Mouse (Mus musculus) neutrophil, adult 5-6 weeks (primary cell): ENCODE measurements around the gene Abcd1. TPM values are rescaled to one million over a fixed set of nuclear protein-coding genes. Genes with fewer than 3 reads are reported as not detected.

ENCODE experiments used
- total RNA-seq: library from RNA; stranded (forward); fragments of 200-1000 nt; gene quantifications from 2 replicates; pipeline ENCODE4 v1.2.3, GENCODE M21; 2017

Abcd1 gene
- total RNA-seq, 1 experiment from 2014 or later = 29.6 TPM

Other genes starting within 250 kb of the Abcd1 start
- not detected in 2 replicates for gene Bgn, start 233.0 kb upstream of the Abcd1 start, total RNA-seq
- gene Atp2b3, start 213.5 kb upstream of the Abcd1 start, total RNA-seq = not detected in 2 replicates
- gene Dusp9, start 77.2 kb upstream of the Abcd1 start, total RNA-seq = not detected in 2 replicates
- not detected in 2 replicates for gene Pnck, start 56.5 kb upstream of the Abcd1 start, total RNA-seq
- 0.25 TPM in 1 of 2 replicates, not detected in the other for gene Slc6a8, start 43.4 kb upstream of the Abcd1 start, total RNA-seq
- 173 and 191 TPM in 2 replicates for gene Bcap31, start 422 bp upstream of the Abcd1 start, total RNA-seq
- 0.61 and 1.3 TPM in 2 replicates for gene Plxnb3, start 40.5 kb downstream of the Abcd1 start, total RNA-seq
- 117 and 120 TPM in 2 replicates for gene Srpk3, start 57.8 kb downstream of the Abcd1 start, total RNA-seq
- 138 and 153 TPM in 2 replicates for gene Idh3g, start 70.3 kb downstream of the Abcd1 start, total RNA-seq
- 73.1 and 84.8 TPM in 2 replicates for gene Ssr4, start 70.4 kb downstream of the Abcd1 start, total RNA-seq
- 0.61 and 0.93 TPM in 2 replicates for gene Pdzd4, start 108.4 kb downstream of the Abcd1 start, total RNA-seq
- 2.4 and 2.6 TPM in 2 replicates for gene Avpr2, start 175.5 kb downstream of the Abcd1 start, total RNA-seq
- gene L1cam, start 179.5 kb downstream of the Abcd1 start, total RNA-seq = 20.3 and 22.2 TPM in 2 replicates
- gene Arhgap4, start 205.3 kb downstream of the Abcd1 start, total RNA-seq = 358 and 362 TPM in 2 replicates
- gene Naa10, start 205.3 kb downstream of the Abcd1 start, total RNA-seq = 46.7 TPM in 2 replicates
- 6.5 and 7.0 TPM in 2 replicates for gene Renbp, start 214.3 kb downstream of the Abcd1 start, total RNA-seq
- 41.7 and 41.9 TPM in 2 replicates for gene Hcfc1, start 249.8 kb downstream of the Abcd1 start, total RNA-seq